Mouse (Mus musculus): ENCODE results near the gene Scyl2.

- TF ChIP-seq GATA1 (IDR thresholded peaks at IDR 0.05; ENCODE audit: low read length) = no peak
- TF ChIP-seq TAL1 (IDR thresholded peaks at IDR 0.05; ENCODE audit: low read length) = no peak
Observed at GRCm38 (mm10) chr10:89682157-89682556, 3.9 kb downstream of the Scyl2 start.
